Mouse (Mus musculus): ENCODE data around the gene Plaur. TPM values are rescaled to one million over a fixed set of nuclear protein-coding genes. Genes with fewer than 3 reads are reported as not detected.

The Plaur gene
- total RNA-seq, 1 experiment = 118 TPM

- DNase-seq (ENCODE audit: low read depth, low spot score) = no peak
- H3K27ac ChIP-seq (ENCODE audit: insufficient read depth, low read depth, low read length, poor library complexity, severe bottlenecking) = no peak overlapping the region
- H3K9ac ChIP-seq (ENCODE audit: insufficient read depth, low read depth, low read length, poor library complexity, severe bottlenecking) = no peak overlapping the region
- H3K9me3 ChIP-seq (ENCODE audit: control insufficient read depth, insufficient read depth, low read depth, low read length) = no peaks in the 10 kb centered on the region
- in situ Hi-C loops (cut with MboI; ENCODE audit: low sequenced_read_pairs in 2 of 2, unreplicated experiment in 2 of 2) = no loop called here
- peaks cover 0 to 3% of the 10 kb centered on the region in 2 experiments; a peak in 1 of 4 replicates for H3K4me1 ChIP-seq (ENCODE audit: control insufficient read depth in 2 of 2, insufficient read depth in 2 of 2, low read length in 2 of 2, poor library complexity in 1 of 2)
- no peak overlapping the region for H3K4me3 ChIP-seq (ENCODE audit: insufficient read depth in 1 of 2, low read depth in 1 of 2, low read length in 2 of 2, poor library complexity in 1 of 2, severe bottlenecking in 1 of 2)
- TF ChIP-seq ZNF384 (IDR thresholded peaks at IDR 0.05; ENCODE audit: low read depth, low read length) = no peak
- no peaks in the 10 kb centered on the region for H3K36me3 ChIP-seq (ENCODE audit: control insufficient read depth, insufficient read depth, low read length, poor library complexity, severe bottlenecking)
Observed at GRCm38 (mm10) chr7:24430551-24431345, 31.5 kb upstream of the Plaur start.

- no peak for TF ChIP-seq HCFC1 (IDR thresholded peaks at IDR 0.05; ENCODE audit: borderline replicate concordance, insufficient read depth, low read length)
Observed at GRCm38 (mm10) chr7:24431713-24432112, 30.6 kb upstream of the Plaur start.

GRCm38 (mm10) chr7:24435305-24435704 lies 27.0 kb upstream of the Plaur start:
- in situ Hi-C loops (cut with MboI; ENCODE audit: low sequenced_read_pairs in 2 of 2, unreplicated experiment in 2 of 2) = no loop called here
- Histone ChIP-seq H3K4me1 (ENCODE audit: control insufficient read depth in 2 of 2, insufficient read depth in 2 of 2, low read length in 2 of 2, poor library complexity in 1 of 2) (peaks cover 0 to 3% of the 10 kb centered on the region in 2 experiments; a peak in 1 of 4 replicates), H3K4me3 (ENCODE audit: insufficient read depth in 1 of 2, low read depth in 1 of 2, low read length in 2 of 2, poor library complexity in 1 of 2, severe bottlenecking in 1 of 2) (no peak overlapping the region), H3K9ac (ENCODE audit: insufficient read depth, low read depth, low read length, poor library complexity, severe bottlenecking) (no peak overlapping the region), H3K36me3 (ENCODE audit: control insufficient read depth, insufficient read depth, low read length, poor library complexity, severe bottlenecking) (no peaks in the 10 kb centered on the region), H3K27ac (ENCODE audit: insufficient read depth, low read depth, low read length, poor library complexity, severe bottlenecking) (no peak overlapping the region), H3K9me3 (ENCODE audit: control insufficient read depth, insufficient read depth, low read depth, low read length) (no peaks in the 10 kb centered on the region)
- DNase-seq (ENCODE audit: low read depth, low spot score) = no peak
- TF ChIP-seq ZNF384 (IDR thresholded peaks at IDR 0.05; ENCODE audit: low read depth, low read length) (no peak), HCFC1 (IDR thresholded peaks at IDR 0.05; ENCODE audit: borderline replicate concordance, insufficient read depth, low read length) (no peak), ZC3H11A (IDR thresholded peaks at IDR 0.05; ENCODE audit: borderline replicate concordance, low read depth, low read length) (no peak), MAFK (IDR thresholded peaks at IDR 0.05; ENCODE audit: insufficient read depth, low read depth, low read length) (no peak), CHD2 (IDR thresholded peaks at IDR 0.05; ENCODE audit: low read depth, low read length) (no peak)

More at GRCm38 (mm10) chr7:24431713-24432112, 30.6 kb upstream of the Plaur start:
- no peak for DNase-seq (ENCODE audit: low read depth, low spot score)
- H3K4me1 ChIP-seq (ENCODE audit: control insufficient read depth in 2 of 2, insufficient read depth in 2 of 2, low read length in 2 of 2, poor library complexity in 1 of 2) = peaks cover 0 to 3% of the 10 kb centered on the region in 2 experiments; a peak in 1 of 4 replicates
- H3K9ac ChIP-seq (ENCODE audit: insufficient read depth, low read depth, low read length, poor library complexity, severe bottlenecking) = no peak overlapping the region; the same call in 1 of the 2 replicates
- H3K9me3 ChIP-seq (ENCODE audit: control insufficient read depth, insufficient read depth, low read depth, low read length) = no peaks in the 10 kb centered on the region
- no peak overlapping the region for H3K27ac ChIP-seq (ENCODE audit: insufficient read depth, low read depth, low read length, poor library complexity, severe bottlenecking)
- H3K36me3 ChIP-seq (ENCODE audit: control insufficient read depth, insufficient read depth, low read length, poor library complexity, severe bottlenecking) = no peaks in the 10 kb centered on the region
- in situ Hi-C loops (cut with MboI; ENCODE audit: low sequenced_read_pairs in 2 of 2, unreplicated experiment in 2 of 2) = no loop called here
- no peak overlapping the region for H3K4me3 ChIP-seq (ENCODE audit: insufficient read depth in 1 of 2, low read depth in 1 of 2, low read length in 2 of 2, poor library complexity in 1 of 2, severe bottlenecking in 1 of 2)

- Histone ChIP-seq H3K27ac (ENCODE audit: insufficient read depth, low read depth, low read length, poor library complexity, severe bottlenecking) (no peak overlapping the region), H3K9me3 (ENCODE audit: control insufficient read depth, insufficient read depth, low read depth, low read length) (no peaks in the 10 kb centered on the region), H3K36me3 (ENCODE audit: control insufficient read depth, insufficient read depth, low read length, poor library complexity, severe bottlenecking) (no peaks in the 10 kb centered on the region), H3K9ac (ENCODE audit: insufficient read depth, low read depth, low read length, poor library complexity, severe bottlenecking) (no peak overlapping the region), H3K4me3 (ENCODE audit: insufficient read depth in 1 of 2, low read depth in 1 of 2, low read length in 2 of 2, poor library complexity in 1 of 2, severe bottlenecking in 1 of 2) (no peak overlapping the region), H3K4me1 (ENCODE audit: control insufficient read depth in 2 of 2, insufficient read depth in 2 of 2, low read length in 2 of 2, poor library complexity in 1 of 2) (peaks cover 0 to 2% of the 10 kb centered on the region in 2 experiments; a peak in 1 of 4 replicates)
- in situ Hi-C loops (cut with MboI; ENCODE audit: low sequenced_read_pairs in 2 of 2, unreplicated experiment in 2 of 2) = no loop called here
- TF ChIP-seq CHD2 (IDR thresholded peaks at IDR 0.05; ENCODE audit: low read depth, low read length) (no peak), MAFK (IDR thresholded peaks at IDR 0.05; ENCODE audit: insufficient read depth, low read depth, low read length) (no peak), HCFC1 (IDR thresholded peaks at IDR 0.05; ENCODE audit: borderline replicate concordance, insufficient read depth, low read length) (no peak), ZNF384 (IDR thresholded peaks at IDR 0.05; ENCODE audit: low read depth, low read length) (no peak), ZC3H11A (IDR thresholded peaks at IDR 0.05; ENCODE audit: borderline replicate concordance, low read depth, low read length) (no peak)
- DNase-seq (ENCODE audit: low read depth, low spot score) = no peak
Observed at GRCm38 (mm10) chr7:24437981-24438380, 24.3 kb upstream of the Plaur start.

- H3K9me3 ChIP-seq (ENCODE audit: control insufficient read depth, insufficient read depth, low read depth, low read length) = no peaks in the 10 kb centered on the region
- H3K9ac ChIP-seq (ENCODE audit: insufficient read depth, low read depth, low read length, poor library complexity, severe bottlenecking) = no peak overlapping the region
- TF ChIP-seq ZC3H11A (IDR thresholded peaks at IDR 0.05; ENCODE audit: borderline replicate concordance, low read depth, low read length) (no peak), ZNF384 (IDR thresholded peaks at IDR 0.05; ENCODE audit: low read depth, low read length) (no peak), CHD2 (IDR thresholded peaks at IDR 0.05; ENCODE audit: low read depth, low read length) (no peak), MAFK (IDR thresholded peaks at IDR 0.05; ENCODE audit: insufficient read depth, low read depth, low read length) (no peak), HCFC1 (IDR thresholded peaks at IDR 0.05; ENCODE audit: borderline replicate concordance, insufficient read depth, low read length) (no peak)
- in situ Hi-C loops (cut with MboI; ENCODE audit: low sequenced_read_pairs in 2 of 2, unreplicated experiment in 2 of 2) = no loop called here
- no peak overlapping the region for H3K27ac ChIP-seq (ENCODE audit: insufficient read depth, low read depth, low read length, poor library complexity, severe bottlenecking)
- H3K4me1 ChIP-seq (ENCODE audit: control insufficient read depth in 2 of 2, insufficient read depth in 2 of 2, low read length in 2 of 2, poor library complexity in 1 of 2) = peaks cover 0 to 4% of the 10 kb centered on the region in 2 experiments; a peak in 2 of 4 replicates
- H3K4me3 ChIP-seq (ENCODE audit: insufficient read depth in 1 of 2, low read depth in 1 of 2, low read length in 2 of 2, poor library complexity in 1 of 2, severe bottlenecking in 1 of 2) = no peak overlapping the region
- no peak for DNase-seq (ENCODE audit: low read depth, low spot score)
- H3K36me3 ChIP-seq (ENCODE audit: control insufficient read depth, insufficient read depth, low read length, poor library complexity, severe bottlenecking) = no peaks in the 10 kb centered on the region
Observed at GRCm38 (mm10) chr7:24439191-24439590, 23.1 kb upstream of the Plaur start.

Measured in ES-E14 (cell line).